Mouse (Mus musculus) T-helper 17 cell (primary cell): ENCODE results near the gene Acot13.
"Not testable (repeated sequence)": the region's sequence is repeated elsewhere in the genome, so short reads cannot be mapped to it uniquely, and the experiment has no call there.

Source experiments
- in situ Hi-C, 2 experiments: fragments of 300-600 bp; cut with MboI, MseI; formaldehyde crosslinking; loops; 1 replicate in 1 of 2; 2 replicates in 1 of 2; pipeline ENCODE4 v1.15.1; 2025; ENCODE audit warnings: high pct_unique_total_duplicates in 2 of 2

Gene Acot13

DNA sequence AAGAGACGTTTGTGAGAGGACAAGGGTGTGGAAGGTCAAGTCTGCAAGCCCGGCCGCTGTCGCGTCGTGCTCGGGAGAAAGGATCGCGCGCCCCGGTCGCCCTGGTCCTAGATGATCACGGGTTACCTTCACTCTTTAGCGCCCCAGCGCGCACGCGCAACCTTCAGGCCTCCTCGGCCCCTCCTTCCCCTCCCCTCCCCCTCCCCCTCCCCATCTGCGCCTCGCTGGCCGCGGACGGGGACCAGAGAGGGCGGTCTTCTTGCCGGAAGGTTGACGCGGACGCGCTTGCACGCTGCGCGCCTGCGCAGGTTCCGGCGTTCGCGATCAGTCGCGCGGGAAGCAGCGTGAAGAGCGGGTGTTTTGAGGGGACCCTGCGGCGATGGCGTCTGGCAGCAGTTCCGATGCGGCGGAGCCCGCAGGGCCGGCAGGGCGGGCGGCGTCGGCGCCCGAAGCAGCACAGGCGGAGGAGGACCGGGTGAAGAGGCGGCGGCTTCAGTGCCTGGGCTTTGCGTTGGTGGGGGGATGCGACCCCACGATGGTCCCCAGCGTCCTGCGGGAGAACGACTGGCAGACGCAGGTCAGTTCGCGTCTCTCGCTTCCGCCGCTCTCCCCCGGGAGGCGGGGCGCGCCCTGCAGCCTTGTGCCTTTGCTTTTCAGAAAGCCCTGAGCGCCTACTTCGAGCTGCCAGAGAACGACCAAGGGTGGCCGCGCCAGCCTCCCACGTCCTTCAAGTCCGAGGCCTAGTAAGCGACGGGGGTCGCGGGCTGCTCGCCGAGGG, at the start of gene Acot13, which contains the start of gene Tdp2:
Acot13 (minus strand) TSS at position 188 of the 778 bp plus-strand sequence.
Tdp2 (plus strand) TSS at position 327 of the 778 bp plus-strand sequence.
- in situ Hi-C loops = no loop called here

DNA sequence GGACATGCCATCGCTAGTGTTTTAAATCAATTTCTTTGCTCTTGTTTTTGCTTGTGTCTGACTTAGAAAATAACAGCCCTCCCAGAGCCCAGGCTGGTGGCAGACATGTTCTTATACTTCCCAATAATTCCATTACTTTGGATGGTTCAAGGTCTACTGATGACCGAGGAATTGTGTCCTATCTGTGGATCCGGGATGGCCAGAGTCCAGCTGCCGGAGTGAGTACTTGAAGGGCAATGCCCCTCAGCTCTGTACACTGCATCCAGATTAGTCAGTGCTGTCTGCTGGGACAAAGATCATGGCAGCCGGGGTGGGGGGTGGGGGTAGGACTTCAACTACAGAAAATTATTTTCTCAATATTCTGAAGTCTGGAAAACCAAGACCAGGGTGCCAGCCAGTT, 49.4 kb upstream of the Acot13 start:
- in situ Hi-C loops = loop anchor here in 1 of 2 experiments (25.0 kb wide), 1 partner anchor 893 kb away; the partner anchor contains the start of gene Scgn

DNA sequence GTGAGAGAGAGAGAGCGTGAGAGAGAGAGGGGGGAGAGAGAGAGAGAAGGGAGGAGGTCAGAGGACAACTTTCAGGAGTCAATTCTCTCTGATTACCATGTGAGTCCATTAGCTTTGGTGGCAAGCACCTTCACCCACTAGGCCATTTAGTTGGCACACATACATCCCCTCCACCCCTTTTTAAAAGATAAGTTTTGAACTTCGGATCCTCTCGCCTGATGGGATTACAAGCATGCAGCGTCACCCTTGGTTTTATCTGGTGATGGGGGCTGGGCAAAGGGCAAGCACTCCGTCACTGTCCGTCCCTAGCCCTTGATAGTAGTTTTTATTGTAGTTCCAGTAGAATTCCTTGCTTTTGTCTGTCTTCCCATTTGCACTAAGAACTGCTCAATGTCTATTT, 48.9 kb upstream of the Acot13 start:
- in situ Hi-C loops = loop anchor here in 1 of 2 experiments (25.0 kb wide), 1 partner anchor 893 kb away; the partner anchor contains the start of gene Scgn

DNA sequence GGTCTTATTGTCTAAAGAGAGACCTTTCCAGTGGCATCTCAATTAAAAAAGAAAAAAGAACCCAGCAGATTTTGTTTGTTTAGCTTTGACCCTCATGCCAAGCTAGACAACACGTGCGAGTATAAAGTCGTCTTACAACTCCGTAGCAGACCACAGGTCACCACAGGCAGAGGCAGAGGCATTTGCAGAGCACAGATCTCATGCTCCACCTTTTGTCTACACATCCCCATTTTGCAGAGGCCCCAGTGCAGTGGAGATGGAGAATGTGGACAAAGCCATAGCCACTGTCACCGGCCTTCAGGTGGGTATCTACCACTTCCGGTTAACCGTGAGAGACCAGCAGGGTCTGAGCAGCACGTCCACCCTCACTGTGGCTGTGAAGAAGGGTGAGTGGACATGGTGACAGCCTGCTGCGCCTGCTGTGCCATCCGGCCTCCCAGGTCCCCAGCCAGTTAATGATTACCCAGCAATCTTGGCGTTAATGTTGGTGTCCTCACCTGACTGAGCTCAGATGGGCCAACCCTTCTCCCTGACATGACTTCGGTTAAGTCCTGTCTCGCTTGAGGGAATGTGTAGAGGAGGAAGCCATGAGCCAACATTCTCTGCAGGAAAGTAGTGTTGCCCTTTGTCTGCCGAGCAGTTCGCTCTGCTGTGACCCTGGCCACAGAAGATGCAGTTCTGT, 48.2 kb upstream of the Acot13 start:
- in situ Hi-C loops = loop anchor here in 1 of 2 experiments (25.0 kb wide), 1 partner anchor 892 kb away; the partner anchor contains the start of gene Scgn

DNA sequence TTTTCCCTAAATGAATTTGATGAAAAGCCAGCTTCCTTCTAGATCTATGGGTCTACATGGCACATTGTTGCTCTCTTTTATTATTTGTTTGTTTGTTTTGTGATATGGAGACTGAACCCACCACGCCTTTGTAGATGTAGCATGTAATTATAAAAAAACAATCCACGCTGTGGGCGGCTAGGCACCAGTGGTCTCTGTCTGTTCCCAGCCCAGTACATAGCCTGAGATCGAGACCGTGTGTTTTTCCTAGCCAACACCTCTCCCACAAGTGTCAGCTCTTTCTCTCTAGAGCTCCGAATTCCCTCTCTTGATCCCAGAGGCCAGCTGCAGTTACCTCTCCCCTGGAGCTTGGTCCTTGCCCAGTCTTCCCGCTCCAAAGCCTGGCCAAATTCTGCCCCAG, 36.9 kb upstream of the Acot13 start:
- in situ Hi-C loops = no loop called here

DNA sequence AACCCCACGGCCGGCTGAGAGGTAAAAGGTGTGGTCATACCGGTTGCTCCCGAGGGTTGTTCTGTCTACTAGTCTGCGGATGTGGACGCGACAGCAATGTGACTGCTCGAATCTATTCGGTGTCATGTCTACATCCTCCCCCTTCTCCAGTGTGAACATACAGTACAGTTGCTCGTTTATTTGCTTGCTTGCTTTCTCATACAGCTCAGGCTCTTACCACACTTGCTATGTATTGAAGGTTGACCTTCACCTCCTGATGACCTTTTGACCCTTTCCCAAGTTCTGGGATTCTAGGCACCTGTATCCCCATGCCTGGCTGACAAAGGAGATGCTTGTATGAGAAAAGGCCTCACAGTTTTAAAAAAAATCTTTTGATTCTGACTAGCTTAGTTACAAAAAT, 36.4 kb upstream of the Acot13 start:
- in situ Hi-C loops = no loop called here

DNA sequence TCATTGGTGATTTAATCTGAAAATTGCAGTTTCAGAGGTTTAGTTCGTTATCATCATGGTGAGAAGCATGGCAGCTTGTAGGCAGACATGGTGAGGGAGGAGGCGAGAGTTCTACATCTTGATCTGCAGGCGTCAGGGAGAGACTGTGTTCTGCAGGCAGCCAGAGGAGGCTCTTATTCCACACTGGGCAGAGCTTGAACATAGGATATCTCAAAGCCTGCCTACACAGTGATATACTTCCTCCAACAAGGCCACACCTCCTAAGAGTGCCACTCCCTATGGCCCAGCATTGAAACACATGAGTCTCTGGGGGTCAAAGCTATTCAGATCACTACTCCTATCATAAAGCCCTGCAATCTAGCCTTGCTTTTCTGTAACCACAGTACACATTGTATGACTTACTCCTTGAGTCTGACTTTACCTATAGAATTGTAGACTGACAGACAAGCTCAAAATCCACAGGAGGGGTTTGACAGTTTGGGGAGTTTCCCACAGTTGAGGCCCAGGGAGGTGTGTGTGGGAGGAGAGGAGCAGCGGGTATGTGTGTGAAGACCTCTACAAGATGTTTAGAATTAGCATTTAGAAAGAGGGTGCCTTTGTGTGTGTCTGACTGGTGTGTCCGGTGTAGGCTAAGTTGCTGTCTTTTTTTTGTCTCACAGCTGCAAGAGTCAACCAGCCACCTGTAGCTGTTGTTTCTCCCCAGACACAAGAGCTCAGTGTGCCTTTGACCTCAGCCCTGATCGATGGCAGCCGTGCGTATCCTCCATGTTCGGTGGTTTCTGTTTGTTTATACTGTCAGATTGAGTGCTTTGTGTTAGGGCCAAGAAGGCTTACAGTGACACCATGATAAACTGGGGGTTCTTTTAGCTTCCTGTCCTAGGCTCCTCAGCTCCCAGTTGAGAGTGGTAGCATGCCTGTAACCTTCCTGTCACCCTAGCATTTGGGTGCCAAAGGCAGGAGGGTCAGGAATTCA, 35.4 kb upstream of the Acot13 start:
- in situ Hi-C loops = no loop called here

DNA sequence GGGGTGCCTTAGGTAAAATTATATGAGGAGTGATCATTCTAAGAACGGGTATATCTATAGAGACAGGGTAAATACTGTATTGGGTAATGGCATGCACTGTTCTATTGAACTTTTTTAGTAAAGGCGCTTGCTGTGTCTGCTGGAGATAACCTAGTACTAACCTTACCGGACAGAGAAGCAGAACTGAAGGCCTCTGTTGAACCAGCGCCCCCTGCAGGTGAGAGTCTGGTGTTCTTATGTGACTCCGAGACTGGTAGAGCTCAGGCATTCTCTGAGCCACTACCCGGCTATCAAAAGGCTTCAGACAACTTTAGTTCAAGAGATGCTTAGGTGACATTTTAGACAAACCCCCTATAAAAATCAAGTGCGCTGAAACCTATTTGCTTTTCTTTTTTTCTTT, 31.2 kb upstream of the Acot13 start:
- in situ Hi-C loops = no loop called here

DNA sequence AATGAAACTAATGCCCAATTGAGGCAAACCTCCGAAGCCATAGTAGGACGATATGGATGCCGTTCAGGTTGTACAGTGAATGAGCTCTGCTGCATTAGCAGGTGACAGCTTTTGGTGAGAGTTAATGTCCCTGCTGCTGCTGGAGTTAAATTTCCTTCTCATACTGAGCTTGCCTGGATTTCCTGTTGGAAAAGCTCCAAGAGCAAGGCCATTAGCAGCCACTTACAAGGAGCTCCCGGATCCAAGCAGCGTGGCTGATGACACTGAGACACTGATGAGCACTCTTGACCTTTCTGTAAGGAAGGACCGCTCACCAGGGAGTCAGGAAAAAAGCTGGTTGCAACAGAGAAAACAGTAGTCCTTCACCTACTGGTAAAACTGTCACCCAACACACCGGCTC, 30.7 kb upstream of the Acot13 start:
- in situ Hi-C loops = no loop called here

DNA sequence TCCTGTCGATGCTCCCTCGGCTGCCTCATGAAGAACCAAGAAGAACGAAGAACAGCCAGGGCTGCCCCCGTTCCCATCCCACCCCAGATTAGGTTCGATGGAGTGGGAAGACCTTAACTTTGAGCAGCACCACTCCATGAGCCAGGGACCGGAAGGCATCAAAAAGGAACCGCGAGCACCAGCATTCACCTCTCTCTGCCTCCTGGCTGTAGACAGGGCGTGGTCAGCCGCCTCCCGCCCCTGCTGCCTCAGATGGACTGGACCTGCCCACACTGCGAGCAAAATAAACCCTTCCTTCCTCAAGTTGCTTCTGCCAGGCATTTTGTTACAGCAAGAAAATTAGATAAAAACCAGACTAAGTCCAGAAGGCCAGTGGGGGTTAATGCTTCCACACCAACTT, 29.7 kb upstream of the Acot13 start:
- in situ Hi-C loops = no loop called here

DNA sequence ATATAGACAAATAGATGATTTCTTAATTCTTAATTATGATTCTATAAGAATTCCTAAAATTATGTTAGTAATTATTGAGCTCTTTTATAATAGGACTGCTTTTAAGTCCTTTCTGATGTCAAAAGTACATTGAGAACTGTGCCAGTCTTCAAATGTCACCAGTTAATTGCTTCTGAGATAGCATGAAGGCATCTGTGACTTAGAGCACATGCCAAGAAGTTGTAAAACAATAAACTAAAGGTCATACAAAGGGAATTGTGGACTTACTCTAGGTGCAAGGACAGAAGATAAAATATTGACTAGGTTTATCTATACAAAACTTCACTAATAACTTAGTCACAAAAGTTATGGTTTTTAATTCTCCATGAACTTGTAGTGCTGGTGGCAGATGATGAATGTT, 27.8 kb upstream of the Acot13 start:
- in situ Hi-C loops = no loop called here

DNA sequence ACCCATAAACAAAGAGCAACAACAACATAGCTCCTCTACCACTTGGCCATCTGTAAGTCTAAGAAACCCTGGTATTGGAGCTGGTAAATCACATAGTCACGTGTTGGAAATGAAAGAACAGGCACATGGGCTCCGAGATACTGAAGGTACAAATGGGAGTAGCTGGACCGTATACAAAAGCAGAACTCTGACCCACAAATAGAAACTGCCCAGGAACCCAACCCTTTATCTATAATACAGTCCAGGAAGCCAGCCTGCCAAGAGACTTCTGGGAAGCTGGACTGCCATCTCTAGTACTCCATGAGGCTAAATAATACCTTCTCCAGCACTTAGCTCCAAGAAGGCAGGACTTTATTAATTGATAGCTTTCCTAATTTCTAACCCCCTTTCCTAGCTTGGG, 21.2 kb upstream of the Acot13 start:
- in situ Hi-C loops = no loop called here

DNA sequence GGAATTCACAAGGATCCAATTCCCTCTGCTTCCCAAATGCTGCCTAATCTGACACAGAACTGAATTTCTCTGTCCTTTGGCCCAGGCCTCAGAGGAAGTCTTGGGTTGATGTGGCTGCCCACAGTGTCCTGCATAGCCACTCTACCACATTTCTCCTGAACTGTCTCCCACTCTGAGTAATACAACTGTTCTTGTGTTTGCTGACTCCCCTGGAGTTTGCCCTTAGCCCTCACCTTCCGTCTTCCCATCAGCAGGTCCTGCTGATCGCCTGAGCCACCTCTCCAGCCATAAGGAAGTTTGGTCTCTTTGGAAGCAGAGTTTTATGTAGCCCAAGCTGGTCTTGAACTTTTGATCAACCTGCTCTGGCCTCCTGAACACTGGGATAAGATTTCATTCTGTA, 20.6 kb upstream of the Acot13 start:
- in situ Hi-C loops = no loop called here

DNA sequence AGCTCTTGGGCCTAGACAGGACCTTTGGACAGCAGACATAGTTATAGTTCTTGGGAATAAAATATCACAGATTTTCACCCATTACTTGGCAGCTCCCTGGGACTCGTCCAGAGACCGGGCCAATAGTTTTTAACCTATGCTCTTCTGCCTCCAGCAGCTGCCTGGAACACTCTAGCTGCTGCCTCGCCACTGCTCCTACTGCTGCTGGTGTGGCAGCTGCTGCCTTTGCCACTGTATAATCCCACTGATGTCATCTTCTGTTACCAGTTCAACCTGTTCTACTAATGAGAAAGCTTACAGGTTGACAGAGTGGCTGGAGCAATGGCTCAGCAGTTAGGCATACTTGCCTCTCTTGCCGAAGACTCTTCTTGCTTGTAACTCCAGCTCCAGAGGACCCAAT, 18.0 kb upstream of the Acot13 start:
- in situ Hi-C loops = no loop called here

DNA sequence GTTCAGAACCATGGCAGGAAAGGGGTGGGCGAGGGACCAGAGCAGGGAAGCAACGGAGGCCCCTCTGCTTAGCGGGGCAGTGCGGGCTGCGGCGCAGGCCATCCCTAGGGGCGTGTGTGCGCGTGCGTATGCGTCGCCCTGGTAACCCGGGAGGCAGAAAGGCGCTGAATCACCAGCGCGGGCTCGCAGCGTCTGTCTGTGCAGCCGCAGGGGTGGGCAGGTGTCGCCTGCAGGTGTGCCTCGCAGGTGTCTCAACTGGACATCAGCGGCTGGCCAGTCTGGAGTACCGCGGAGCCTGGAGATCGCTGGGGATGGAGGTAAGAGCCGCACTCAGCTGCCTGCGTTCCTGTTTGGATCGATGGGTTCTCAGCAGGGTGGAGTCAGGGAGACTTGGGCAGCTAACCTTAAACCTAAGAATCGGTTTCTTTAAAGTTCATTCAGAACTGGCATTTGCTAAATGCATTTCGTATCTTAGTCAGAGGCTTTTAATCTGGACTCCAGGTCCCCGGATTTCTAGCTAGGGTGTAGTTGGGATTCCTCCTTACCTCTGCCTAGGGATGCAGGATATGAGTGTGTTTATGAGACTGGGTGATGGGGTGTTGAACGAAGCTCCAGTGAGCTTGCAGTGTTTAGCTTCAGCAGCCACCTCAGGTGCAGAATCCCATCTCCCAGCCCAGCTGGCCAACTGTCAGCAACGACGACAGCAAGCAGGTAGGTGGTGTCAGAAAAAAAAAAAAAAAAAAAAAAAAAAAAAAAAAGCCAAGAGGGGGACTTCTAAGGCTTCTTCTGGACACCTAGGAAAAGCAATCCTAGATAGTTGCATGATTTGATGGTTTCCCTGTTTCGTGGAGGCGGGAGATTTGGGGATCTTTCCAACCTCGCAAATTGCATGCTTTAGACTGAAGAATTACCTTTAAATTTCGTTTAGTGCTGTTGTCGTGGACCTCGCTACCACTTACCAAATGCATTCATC, 13.9 kb upstream of the Acot13 start, which contains the start of gene D130043K22Rik:
D130043K22Rik (plus strand) TSS at position 153 of the 973 bp plus-strand sequence.
- in situ Hi-C loops = no loop called here

DNA sequence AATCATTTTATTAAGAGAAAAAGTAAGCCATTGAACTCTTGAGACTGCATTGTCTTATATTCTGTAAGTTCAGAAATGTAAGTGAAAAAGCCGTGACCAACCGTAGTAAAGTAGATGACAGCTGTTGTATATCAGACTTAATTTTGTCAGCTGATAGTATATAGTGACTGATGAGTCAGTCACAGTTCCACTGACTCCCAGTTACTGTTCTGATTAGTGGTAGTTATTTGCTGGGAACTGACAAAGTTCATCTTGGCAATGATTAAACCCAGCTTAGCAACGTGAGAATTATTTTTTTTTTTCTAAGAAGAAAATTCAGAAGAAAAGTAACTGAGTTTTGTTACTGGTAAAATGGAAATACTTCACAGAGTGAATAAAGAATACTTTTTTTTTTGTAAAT, 10.4 kb upstream of the Acot13 start:
- in situ Hi-C loops = no loop called here

DNA sequence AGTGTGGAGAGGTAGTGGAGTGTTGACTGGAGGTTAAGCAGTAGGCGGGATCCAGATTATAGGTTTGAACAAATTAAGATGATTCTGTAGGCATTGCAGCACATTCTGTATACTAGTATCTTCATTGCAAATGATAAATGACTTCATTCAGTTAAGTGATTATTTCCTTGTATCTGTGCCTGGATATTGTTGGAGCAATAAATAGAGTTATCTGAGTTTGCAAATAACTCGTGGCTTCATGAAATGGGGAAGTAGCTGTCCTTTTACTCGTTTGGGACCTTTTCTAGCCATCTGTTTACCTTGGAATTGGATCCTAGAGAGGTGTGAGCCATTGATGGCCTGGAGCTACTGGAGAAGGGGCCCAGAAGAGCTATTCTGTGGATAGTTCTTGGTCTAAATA, 8.5 kb upstream of the Acot13 start:
- in situ Hi-C loops = no loop called here

DNA sequence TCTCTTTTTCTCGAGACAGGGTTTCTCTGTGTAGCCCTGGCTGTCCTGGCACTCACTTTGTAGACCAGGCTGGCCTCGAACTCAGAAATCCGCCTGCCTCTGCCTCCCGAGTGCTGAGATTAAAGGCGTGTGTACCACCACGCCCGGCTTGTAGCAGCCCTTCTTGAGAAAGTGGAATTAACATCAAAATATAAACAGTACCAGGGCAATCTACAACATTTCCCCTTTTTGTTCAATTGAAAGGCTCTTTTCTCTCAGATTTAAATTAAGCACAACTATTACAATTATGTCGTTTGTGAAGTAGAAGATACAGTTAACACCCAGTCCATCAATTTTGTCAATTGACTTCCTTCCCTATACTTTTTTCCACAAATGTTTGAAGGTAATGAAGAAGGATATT, 6.4 kb upstream of the Acot13 start:
- in situ Hi-C loops = not testable (repeated sequence)

DNA sequence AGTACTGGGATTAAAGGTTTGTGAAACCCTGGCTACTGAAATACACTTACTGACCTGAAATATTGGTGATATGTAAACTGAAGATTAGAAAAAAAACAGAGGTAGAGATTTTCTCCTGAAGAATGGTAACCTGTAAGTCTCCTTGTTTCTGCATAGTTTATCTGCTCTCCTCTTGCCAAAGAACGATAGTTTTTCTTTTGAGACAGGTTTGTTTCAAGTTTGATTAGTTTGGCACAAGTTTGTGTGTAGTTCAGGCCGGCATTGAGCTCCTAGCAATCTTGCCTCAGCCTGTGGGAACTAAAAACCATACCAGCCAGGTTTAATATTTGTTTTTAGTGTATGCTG, 1.4 kb upstream of the Acot13 start:
- in situ Hi-C loops = no loop called here

DNA sequence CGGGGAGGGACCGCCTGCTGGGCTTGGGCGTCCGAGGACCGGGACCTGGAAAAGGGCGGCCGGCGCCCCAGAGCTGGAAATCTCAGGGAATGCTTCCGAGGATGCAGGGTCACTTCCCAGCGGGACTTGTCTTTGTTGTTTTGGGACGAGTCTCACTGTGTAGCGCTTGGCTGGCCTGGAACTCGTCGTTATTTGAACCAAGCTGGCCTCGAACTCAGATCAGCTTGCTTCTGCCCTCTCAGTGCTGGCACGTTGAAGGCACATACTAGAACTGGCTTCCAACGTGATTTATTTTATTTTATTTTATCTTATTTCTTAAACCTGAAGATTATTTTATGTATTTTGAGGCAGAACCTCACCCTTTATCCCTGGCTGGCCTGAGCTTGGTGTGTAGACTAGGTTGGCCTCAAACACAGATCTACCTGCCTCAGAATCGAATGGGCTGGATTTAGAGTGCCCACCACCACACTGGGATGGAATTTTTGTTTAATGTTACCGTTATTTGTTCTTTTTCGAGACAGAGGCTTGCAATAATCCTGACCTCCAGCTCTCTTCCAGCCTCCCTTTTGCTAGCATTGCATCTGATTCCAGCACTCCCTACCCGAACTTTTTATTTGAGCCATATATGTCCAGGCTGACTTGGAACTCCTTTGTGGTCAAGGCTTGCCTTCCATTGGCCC, 931 bp upstream of the Acot13 start:
- in situ Hi-C loops = no loop called here
